Mouse (Mus musculus) neural tube, embryonic 15.5 days (tissue): ENCODE results near the gene Evc2. TPM values are rescaled to one million over a fixed set of nuclear protein-coding genes. Genes with fewer than 3 reads are reported as not detected.

Experiments
- ATAC-seq: fragments of 200-750 bp; cut with Nextera tagmentation; 2 replicates; pipeline ENCODE4 v1.8.0; 2017; ENCODE audit warnings: mild to moderate bottlenecking, moderate TSS enrichment, moderate library complexity; ENCODE audit not compliant: low FRiP score
- H3K27ac ChIP-seq: fragments of 300-500 bp; sonication (generic); replicated peaks from 2 replicates; pipeline ENCODE4 v1.5.1; 2015; ENCODE audit warnings: mild to moderate bottlenecking, inconsistent platforms
- H3K27me3 ChIP-seq: fragments of 300-500 bp; sonication (generic); replicated peaks from 2 replicates; pipeline ENCODE4 v1.6.1; 2015; ENCODE audit warnings: inconsistent platforms
- H3K36me3 ChIP-seq: fragments of 300-500 bp; sonication (generic); 2 replicates; pipeline ENCODE4 v1.6.1; 2015; ENCODE audit warnings: inconsistent platforms
- H3K4me1 ChIP-seq: fragments of 300-500 bp; sonication (generic); 2 replicates; pipeline ENCODE4 v1.6.1; 2015; ENCODE audit warnings: inconsistent platforms
- H3K4me2 ChIP-seq: fragments of 300-500 bp; sonication (generic); 2 replicates; pipeline ENCODE4 v1.6.1; 2015; ENCODE audit warnings: inconsistent platforms, mild to moderate bottlenecking, moderate library complexity
- H3K4me3 ChIP-seq: fragments of 300-500 bp; sonication (generic); replicated peaks from 2 replicates; pipeline ENCODE4 v1.5.1; 2015; ENCODE audit warnings: mild to moderate bottlenecking, inconsistent platforms
- H3K9ac ChIP-seq: fragments of 300-500 bp; sonication (generic); replicated peaks from 2 replicates; pipeline ENCODE4 v1.6.1; 2015; ENCODE audit warnings: mild to moderate bottlenecking, inconsistent platforms
- H3K9me3 ChIP-seq: fragments of 300-500 bp; sonication (generic); replicated peaks from 2 replicates; pipeline ENCODE4 v1.6.1; 2016; ENCODE audit warnings: inconsistent platforms
- WGBS: fragments of 180-500 bp; shearing (Covaris S2); methylation state at CpG from one replicate; pipeline ENCODE4 v1.1.7; 2015; ENCODE audit warnings: mixed read lengths; 5-methylcytosine and 5-hydroxymethylcytosine counted together
- polyA plus RNA-seq: library from polyadenylated mRNA; unstranded; fragments of >200 nt; fragmentation: Nextera tagmentation; extraction: Ambion mirVana; gene quantifications from 2 replicates; pipeline ENCODE4 v1.2.1, GENCODE M21; 2015

Gene Evc2
- polyA plus RNA-seq, 1 experiment from 2014 or later, result 5.3 TPM

GRCm38 (mm10) chr5:37368796-37369195, 30.5 kb downstream of the Evc2 start:
- H3K27me3 ChIP-seq, result no peaks in the 10 kb centered on the region
- no peak for ATAC-seq
- 88% methylated on average over 8 of the region's 8 CpGs for WGBS
- H3K4me1 ChIP-seq, result peaks cover 10% of the 10 kb centered on the region; the same call in 1 of the 2 replicates
- no peaks in the 10 kb centered on the region for H3K9me3 ChIP-seq
- no peak overlapping the region for H3K4me2 ChIP-seq
- H3K9ac ChIP-seq, result no peak overlapping the region
- H3K36me3 ChIP-seq, result no peaks in the 10 kb centered on the region
- H3K4me3 ChIP-seq, result no peak overlapping the region
- H3K27ac ChIP-seq, result no peak overlapping the region

GRCm38 (mm10) chr5:37377376-37377775, 39.1 kb downstream of the Evc2 start:
- Histone ChIP-seq H3K27ac (no peak overlapping the region), H3K4me3 (no peak overlapping the region), H3K36me3 (no peaks in the 10 kb centered on the region), H3K4me1 (no peaks in the 10 kb centered on the region), H3K27me3 (no peaks in the 10 kb centered on the region), H3K9ac (no peak overlapping the region), H3K4me2 (no peak overlapping the region), H3K9me3 (no peaks in the 10 kb centered on the region)
- ATAC-seq, result no peak
- 77% methylated on average over 7 of the region's 7 CpGs for WGBS

GRCm38 (mm10) chr5:37380641-37381040, 42.3 kb downstream of the Evc2 start:
- H3K27ac ChIP-seq, result no peak overlapping the region
- no peaks in the 10 kb centered on the region for H3K27me3 ChIP-seq
- H3K4me2 ChIP-seq, result no peak overlapping the region
- WGBS, result 91% methylated on average over 4 of the region's 4 CpGs
- no peak overlapping the region for H3K9ac ChIP-seq
- H3K9me3 ChIP-seq, result no peaks in the 10 kb centered on the region
- no peaks in the 10 kb centered on the region for H3K4me1 ChIP-seq
- no peaks in the 10 kb centered on the region for H3K36me3 ChIP-seq
- no peak overlapping the region for H3K4me3 ChIP-seq
- no peak for ATAC-seq

GRCm38 (mm10) chr5:37383570-37383969, 45.3 kb downstream of the Evc2 start:
- H3K4me1 ChIP-seq, result no peaks in the 10 kb centered on the region
- H3K9me3 ChIP-seq, result no peaks in the 10 kb centered on the region
- 86% methylated on average over 3 of the region's 3 CpGs for WGBS
- H3K4me3 ChIP-seq, result no peak overlapping the region
- no peaks in the 10 kb centered on the region for H3K36me3 ChIP-seq
- no peak overlapping the region for H3K27ac ChIP-seq
- no peak overlapping the region for H3K9ac ChIP-seq
- ATAC-seq, result no peak
- no peak overlapping the region for H3K4me2 ChIP-seq
- no peaks in the 10 kb centered on the region for H3K27me3 ChIP-seq

- Histone ChIP-seq H3K4me3 (no peak overlapping the region), H3K36me3 (no peaks in the 10 kb centered on the region), H3K4me2 (no peak overlapping the region), H3K27ac (no peak overlapping the region), H3K4me1 (no peaks in the 10 kb centered on the region), H3K9me3 (no peaks in the 10 kb centered on the region), H3K27me3 (no peaks in the 10 kb centered on the region), H3K9ac (no peak overlapping the region)
- WGBS, result 90% methylated on average over 3 of the region's 3 CpGs
- ATAC-seq, result no peak
These were observed 50.3 kb downstream of the Evc2 start for GRCm38 (mm10) chr5:37388646-37389045.

GRCm38 (mm10) chr5:37389808-37390495, 51.7 kb downstream of the Evc2 start:
- Histone ChIP-seq H3K36me3 (no peaks in the 10 kb centered on the region), H3K9me3 (no peaks in the 10 kb centered on the region), H3K4me2 (no peak overlapping the region), H3K27ac (no peak overlapping the region), H3K9ac (no peak overlapping the region), H3K4me3 (no peak overlapping the region), H3K27me3 (no peaks in the 10 kb centered on the region), H3K4me1 (no peaks in the 10 kb centered on the region)
- ATAC-seq, result no peak
- WGBS, result 70% methylated on average over 13 of the region's 13 CpGs

GRCm38 (mm10) chr5:37390923-37391322, 52.6 kb downstream of the Evc2 start:
- Histone ChIP-seq H3K27me3 (no peaks in the 10 kb centered on the region), H3K4me3 (no peak overlapping the region), H3K9me3 (no peaks in the 10 kb centered on the region), H3K27ac (no peak overlapping the region), H3K9ac (no peak overlapping the region), H3K36me3 (no peaks in the 10 kb centered on the region), H3K4me1 (0 out of 2 replicates have a peak, but pooled peaks cover 7% of the 10 kb centered on the region), H3K4me2 (no peak overlapping the region)
- no peak for ATAC-seq
- WGBS, result 92% methylated on average over 10 of the region's 10 CpGs

GRCm38 (mm10) chr5:37391901-37392300, 53.6 kb downstream of the Evc2 start:
- H3K9ac ChIP-seq, result no peak overlapping the region
- 89% methylated on average over 10 of the region's 10 CpGs for WGBS
- no peaks in the 10 kb centered on the region for H3K36me3 ChIP-seq
- H3K4me3 ChIP-seq, result no peak overlapping the region
- no peak for ATAC-seq
- H3K4me1 ChIP-seq, result 0 out of 2 replicates have a peak, but pooled peaks cover 7% of the 10 kb centered on the region
- no peak overlapping the region for H3K27ac ChIP-seq
- H3K9me3 ChIP-seq, result no peaks in the 10 kb centered on the region
- no peak overlapping the region for H3K4me2 ChIP-seq
- H3K27me3 ChIP-seq, result no peaks in the 10 kb centered on the region

GRCm38 (mm10) chr5:37395172-37396030, 57.1 kb downstream of the Evc2 start:
- H3K36me3 ChIP-seq, result no peaks in the 10 kb centered on the region
- WGBS, result 54% methylated on average over 22 of the region's 22 CpGs
- no peak overlapping the region for H3K9ac ChIP-seq
- H3K4me1 ChIP-seq, result 0 out of 2 replicates have a peak, but pooled peaks cover 7% of the 10 kb centered on the region
- H3K9me3 ChIP-seq, result no peaks in the 10 kb centered on the region
- ATAC-seq, result no peak
- H3K27ac ChIP-seq, result no peak overlapping the region
- H3K4me3 ChIP-seq, result no peak overlapping the region
- no peaks in the 10 kb centered on the region for H3K27me3 ChIP-seq
- no peak overlapping the region for H3K4me2 ChIP-seq

GRCm38 (mm10) chr5:37419028-37419427, 80.7 kb downstream of the Evc2 start:
- H3K27ac ChIP-seq, result no peak overlapping the region
- no peaks in the 10 kb centered on the region for H3K36me3 ChIP-seq
- H3K27me3 ChIP-seq, result no peaks in the 10 kb centered on the region
- 83% methylated on average over 6 of the region's 6 CpGs for WGBS
- no peaks in the 10 kb centered on the region for H3K4me1 ChIP-seq
- no peaks in the 10 kb centered on the region for H3K9me3 ChIP-seq
- H3K4me2 ChIP-seq, result no peak overlapping the region
- no peak overlapping the region for H3K4me3 ChIP-seq
- H3K9ac ChIP-seq, result no peak overlapping the region
- ATAC-seq, result no peak

GRCm38 (mm10) chr5:37427210-37427609, 88.9 kb downstream of the Evc2 start:
- Histone ChIP-seq H3K36me3 (no peaks in the 10 kb centered on the region), H3K27ac (no peak overlapping the region), H3K4me1 (no peaks in the 10 kb centered on the region), H3K9me3 (no peaks in the 10 kb centered on the region), H3K4me2 (no peak overlapping the region), H3K27me3 (no peaks in the 10 kb centered on the region), H3K9ac (no peak overlapping the region), H3K4me3 (no peak overlapping the region)
- ATAC-seq, result no peak

GRCm38 (mm10) chr5:37435417-37435816, 97.1 kb downstream of the Evc2 start:
- H3K27ac ChIP-seq, result no peak overlapping the region
- no peak overlapping the region for H3K9ac ChIP-seq
- H3K9me3 ChIP-seq, result no peaks in the 10 kb centered on the region
- H3K4me1 ChIP-seq, result no peaks in the 10 kb centered on the region
- no peak overlapping the region for H3K4me3 ChIP-seq
- 68% methylated on average over 3 of the region's 3 CpGs for WGBS
- H3K36me3 ChIP-seq, result no peaks in the 10 kb centered on the region
- no peaks in the 10 kb centered on the region for H3K27me3 ChIP-seq
- H3K4me2 ChIP-seq, result no peak overlapping the region
- no peak for ATAC-seq
